Mouse (Mus musculus): ENCODE data around the gene Ugt2b38. TPM values are rescaled to one million over a fixed set of nuclear protein-coding genes. Genes with fewer than 3 reads are reported as not detected.
"Not testable (repeated sequence)": the region's sequence is repeated elsewhere in the genome, so short reads cannot be mapped to it uniquely, and the experiment has no call there.

Ugt2b38 gene
- polyA plus RNA-seq, 1 experiment = not detected

DNA sequence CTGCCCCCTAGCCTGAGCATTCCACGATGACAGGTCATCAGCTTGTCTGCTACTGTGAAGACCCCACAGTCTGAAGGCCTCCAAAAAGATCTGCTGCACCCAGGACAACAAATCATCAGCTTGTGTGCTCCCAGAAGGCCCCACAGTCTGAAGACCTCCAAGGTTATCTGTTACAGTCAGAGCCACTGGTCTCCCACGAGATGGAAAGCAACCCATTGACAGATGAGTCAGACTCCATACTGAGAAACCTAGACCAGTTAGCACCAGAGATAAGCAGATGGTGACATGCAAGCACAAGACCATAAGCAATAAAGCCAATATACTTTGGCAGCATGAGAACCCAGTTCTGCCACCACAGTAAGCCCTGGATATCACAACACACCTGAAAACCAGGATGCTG is 43.8 kb downstream of the Ugt2b38 start:
- TF ChIP-seq GATA1 (IDR thresholded peaks at IDR 0.05; ENCODE audit: low read length) = no peak
- TF ChIP-seq TAL1 (IDR thresholded peaks at IDR 0.05; ENCODE audit: low read length) = no peak
- Histone ChIP-seq H3K4me3 (replicated peaks) (no peak overlapping the region), H3K36me3 (ENCODE audit: control insufficient read depth) (no peaks in the 10 kb centered on the region), H3K27me3 (ENCODE audit: control insufficient read depth) (no peaks in the 10 kb centered on the region), H3K9me3 (ENCODE audit: control insufficient read depth, low read length) (no peaks in the 10 kb centered on the region), H3K4me1 (ENCODE audit: control insufficient read depth) (no peaks in the 10 kb centered on the region)

DNA sequence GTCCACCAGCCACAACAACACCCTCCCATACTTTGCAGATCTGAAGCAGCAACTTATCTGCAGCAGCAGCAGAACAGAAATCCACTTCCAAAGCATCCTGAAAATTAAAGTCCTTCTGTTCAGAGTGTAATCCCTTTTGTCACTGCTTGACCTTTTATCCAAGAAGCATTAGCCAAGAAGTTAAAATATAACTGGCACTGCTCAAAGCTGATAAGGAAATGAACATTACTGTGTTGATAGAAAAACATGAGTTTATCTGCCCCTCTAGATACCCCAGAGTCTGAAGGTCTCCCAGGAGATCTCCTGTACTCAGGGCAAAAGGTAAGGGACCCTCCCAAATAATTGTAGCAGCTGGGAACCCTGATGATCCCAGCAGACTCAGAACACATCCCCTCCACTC is 44.2 kb downstream of the Ugt2b38 start:
- Histone ChIP-seq H3K36me3 (ENCODE audit: control insufficient read depth) (no peaks in the 10 kb centered on the region), H3K27me3 (ENCODE audit: control insufficient read depth) (no peaks in the 10 kb centered on the region), H3K4me3 (replicated peaks) (no peak overlapping the region), H3K4me1 (ENCODE audit: control insufficient read depth) (no peaks in the 10 kb centered on the region), H3K9me3 (ENCODE audit: control insufficient read depth, low read length) (no peaks in the 10 kb centered on the region)
- TF ChIP-seq GATA1 (IDR thresholded peaks at IDR 0.05; ENCODE audit: low read length) = no peak

GRCm38 (mm10) chr5:87375874-87376383 is 48.1 kb downstream of the Ugt2b38 start:
- no peaks in the 10 kb centered on the region for H3K4me1 ChIP-seq (ENCODE audit: control insufficient read depth)

GRCm38 (mm10) chr5:87373502-87373863 is 50.5 kb downstream of the Ugt2b38 start:
- no peaks in the 10 kb centered on the region for H3K36me3 ChIP-seq (ENCODE audit: control insufficient read depth)
- H3K4me3 ChIP-seq (replicated peaks) = no peak overlapping the region
- no peaks in the 10 kb centered on the region for H3K27me3 ChIP-seq (ENCODE audit: control insufficient read depth)
- TF ChIP-seq GATA1 (IDR thresholded peaks at IDR 0.05; ENCODE audit: low read length) (no peak), TAL1 (IDR thresholded peaks at IDR 0.05; ENCODE audit: low read length) (no peak)
- H3K9me3 ChIP-seq (ENCODE audit: control insufficient read depth, low read length) = no peaks in the 10 kb centered on the region
- no peaks in the 10 kb centered on the region for H3K4me1 ChIP-seq (ENCODE audit: control insufficient read depth)

More at GRCm38 (mm10) chr5:87375874-87376383, 48.1 kb downstream of the Ugt2b38 start:
- Histone ChIP-seq H3K4me3 (replicated peaks) (no peak overlapping the region), H3K36me3 (ENCODE audit: control insufficient read depth) (no peaks in the 10 kb centered on the region), H3K27me3 (ENCODE audit: control insufficient read depth) (no peaks in the 10 kb centered on the region), H3K9me3 (ENCODE audit: control insufficient read depth, low read length) (no peaks in the 10 kb centered on the region)
- TF ChIP-seq GATA1 (IDR thresholded peaks at IDR 0.05; ENCODE audit: low read length) = no peak
- TF ChIP-seq TAL1 (IDR thresholded peaks at IDR 0.05; ENCODE audit: low read length) = no peak

- H3K36me3 ChIP-seq (ENCODE audit: control insufficient read depth); H3K4me1 ChIP-seq (ENCODE audit: control insufficient read depth); H3K27me3 ChIP-seq (ENCODE audit: control insufficient read depth); H3K9me3 ChIP-seq (ENCODE audit: control insufficient read depth, low read length); H3K4me3 ChIP-seq (replicated peaks): not testable (repeated sequence)
Measured at GRCm38 (mm10) chr5:87372788-87373501, 51.1 kb downstream of the Ugt2b38 start.

Other genes with a start within 250 kb of the Ugt2b38 start
- gene Ugt2b37, start 169.4 kb downstream of the Ugt2b38 start, polyA plus RNA-seq (2012) = not detected in 2 replicates
- not detected in 2 replicates for gene Ugt2a3, start 87.0 kb downstream of the Ugt2b38 start, polyA plus RNA-seq (2012)
- not detected in 2 replicates for gene Ugt2a2, start 58.1 kb upstream of the Ugt2b38 start, polyA plus RNA-seq (2012)
- gene Gm43638, start 62.6 kb upstream of the Ugt2b38 start, polyA plus RNA-seq (2012) = not detected in 2 replicates
- not detected in 2 replicates for gene Ugt2a1, start 66.7 kb upstream of the Ugt2b38 start, polyA plus RNA-seq (2012)
- gene Sult1b1, start 114.0 kb upstream of the Ugt2b38 start, polyA plus RNA-seq (2012) = not detected in 2 replicates
- gene Sult1d1, start 144.8 kb upstream of the Ugt2b38 start, polyA plus RNA-seq (2012) = not detected in 2 replicates
- gene Sult1e1, start 167.4 kb upstream of the Ugt2b38 start, polyA plus RNA-seq (2012) = not detected in 2 replicates
- gene Csn1s1, start 242.0 kb upstream of the Ugt2b38 start, polyA plus RNA-seq (2012) = 0.06 TPM in 1 of 2 replicates, not detected in the other